Mouse (Mus musculus) kidney, postnatal 4 days (tissue): ENCODE measurements at regions not wholly inside any gene's neighbourhood (a gene's known extent, or its start where the extent isn't known, plus 50 kb on each side); places are given as distances from the start of the nearest gene placed in this dataset.

Experiments
- DNase-seq, 2 experiments: peaks; one replicate each; pipeline ENCODE4 v3.0.0; 2021; ENCODE audit warnings: mixed read lengths in 2 of 2

GRCm38 (mm10) chr4:94188354-94188753 is 368.0 kb upstream of the Gm10306 start:
- no peak for DNase-seq

GRCm38 (mm10) chr4:94188888-94189287 is 367.5 kb upstream of the Gm10306 start:
- DNase-seq, result peak; percentile 86 to 90

DNA sequence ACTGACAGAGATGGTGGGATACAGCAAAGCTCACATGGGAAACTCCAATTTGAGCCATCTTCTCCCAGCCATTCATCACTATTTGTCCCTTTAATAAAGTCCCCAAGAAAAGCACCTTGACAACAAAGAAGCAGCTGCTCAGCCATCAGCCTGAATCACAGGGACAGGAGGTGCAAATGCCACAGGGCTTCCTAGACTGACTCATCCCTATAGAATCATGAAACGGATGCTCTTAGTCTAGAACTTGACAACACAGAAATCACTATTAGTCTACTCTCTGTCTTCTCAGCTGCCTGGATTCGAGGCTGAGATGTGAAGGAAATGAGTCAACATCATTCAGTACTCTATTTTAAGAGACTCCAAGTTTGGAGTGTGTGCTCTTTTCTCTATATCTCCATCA is 365.4 kb upstream of the Gm10306 start:
- DNase-seq, result no peak

- no peak for DNase-seq
Measured at GRCm38 (mm10) chr4:94216265-94216664, 340.1 kb upstream of the Gm10306 start.

DNA sequence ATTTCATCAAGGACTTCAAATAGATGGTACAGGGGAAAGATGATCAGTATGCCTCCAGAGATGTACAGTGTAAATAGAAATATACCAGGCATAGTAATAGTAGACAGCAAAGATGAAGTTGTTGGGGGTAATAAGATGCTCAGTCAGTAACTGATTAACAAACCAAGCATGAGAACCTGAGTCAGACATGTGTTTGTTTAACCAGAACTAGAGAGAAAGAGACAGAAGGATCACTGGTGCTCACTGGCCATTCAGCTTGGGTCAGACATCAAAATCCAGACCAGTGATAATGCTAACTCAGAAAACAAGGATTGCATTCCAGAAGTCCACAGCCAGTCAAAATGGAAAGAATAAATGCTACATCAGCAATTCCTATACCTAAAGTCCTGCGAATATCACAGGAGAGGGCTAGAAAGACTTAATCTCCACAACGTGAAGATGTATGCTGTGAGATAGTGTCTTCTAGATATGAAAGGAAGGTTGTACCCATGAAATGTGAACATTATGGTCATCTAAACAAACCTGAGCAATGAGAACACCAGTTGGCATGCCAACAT is 320.6 kb upstream of the Gm10306 start:
- no peak for DNase-seq

- no peak for DNase-seq
Measured at GRCm38 (mm10) chr4:94256026-94256425, 300.3 kb upstream of the Gm10306 start.

- no peak for DNase-seq
Measured at GRCm38 (mm10) chr4:94261136-94261535, 295.2 kb upstream of the Gm10306 start.

- no peak for DNase-seq
Measured at GRCm38 (mm10) chr4:94281732-94282131, 274.6 kb upstream of the Gm10306 start.

DNA sequence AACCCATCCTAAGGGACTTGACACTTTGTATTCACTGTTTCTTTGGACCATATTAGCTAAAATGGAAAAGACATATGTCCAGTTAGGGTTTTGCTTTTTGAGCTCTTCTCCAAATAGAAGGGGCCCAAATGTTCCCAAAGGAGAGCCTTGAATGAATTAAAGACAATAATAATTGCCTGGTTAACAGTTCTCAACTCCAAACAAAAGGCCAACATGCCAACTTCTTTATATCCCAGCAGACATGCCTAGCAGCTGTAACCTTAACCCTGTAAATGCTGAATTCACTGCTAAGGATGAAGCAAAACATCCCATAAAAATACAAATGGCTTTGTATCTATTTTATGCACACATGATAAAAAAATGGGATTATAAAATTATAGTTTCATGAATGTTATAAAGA is 264.2 kb upstream of the Gm10306 start:
- no peak for DNase-seq

GRCm38 (mm10) chr4:94317298-94317697 is 239.0 kb upstream of the Gm10306 start:
- no peak for DNase-seq

DNA sequence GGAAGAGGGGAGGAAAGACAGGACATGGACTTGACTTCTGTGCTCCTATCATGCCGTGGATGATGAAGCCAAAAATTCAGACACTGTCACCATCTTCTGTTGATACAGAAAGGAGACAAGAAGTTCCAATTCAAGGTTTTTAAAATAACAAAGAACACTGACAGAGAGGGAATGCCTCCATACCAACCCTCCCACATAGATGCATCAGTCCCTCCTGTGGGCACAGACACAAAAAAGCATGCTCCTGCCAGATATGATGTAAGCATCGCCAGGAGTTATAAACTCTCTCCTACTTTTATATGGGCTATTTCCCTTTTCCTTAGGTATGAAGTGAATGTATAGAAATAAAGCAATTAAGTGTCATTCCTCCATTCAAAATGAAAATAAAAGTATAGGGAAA is 229.6 kb upstream of the Gm10306 start:
- no peak for DNase-seq

GRCm38 (mm10) chr4:94343331-94343730 is 213.0 kb upstream of the Gm10306 start:
- no peak for DNase-seq

DNA sequence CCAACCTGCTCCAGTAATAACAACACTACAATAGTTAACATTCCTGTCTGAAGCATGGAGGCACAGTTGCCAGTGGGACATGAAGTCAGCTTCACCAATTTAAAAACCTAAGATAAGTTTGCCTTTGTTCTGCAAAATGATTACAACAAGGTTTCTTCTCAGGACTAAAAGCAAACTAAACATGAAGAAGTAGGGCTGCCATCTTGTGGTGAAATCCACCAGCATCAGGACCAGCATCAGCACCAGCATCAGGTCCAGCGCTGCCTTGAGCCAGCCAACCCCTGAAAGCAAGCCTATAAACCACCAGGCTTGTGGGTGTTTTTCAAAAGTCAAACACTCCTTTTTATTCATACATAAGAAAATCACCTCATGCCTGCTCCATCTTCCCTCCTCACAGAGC is 207.1 kb upstream of the Gm10306 start:
- DNase-seq, result peak; percentile 9 to 24

DNA sequence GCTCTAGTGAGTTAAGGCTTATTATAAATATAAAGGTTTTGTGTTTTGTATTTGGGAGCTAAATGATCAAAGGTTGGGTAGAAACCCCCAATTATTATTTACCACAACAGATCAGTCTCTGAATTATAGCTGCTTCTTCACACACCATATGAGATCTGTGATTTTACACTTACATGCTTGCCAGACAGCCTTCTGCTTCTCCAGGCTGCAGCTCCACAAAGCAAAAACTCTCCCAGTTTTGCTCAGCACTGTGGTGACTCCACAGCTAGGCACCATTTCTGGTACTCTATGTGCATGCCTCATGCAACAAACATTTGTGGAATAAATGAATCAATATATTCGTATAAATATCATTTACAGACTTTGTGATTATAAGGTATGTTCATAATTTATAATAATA is 199.4 kb upstream of the Gm10306 start:
- DNase-seq, result no peak

DNA sequence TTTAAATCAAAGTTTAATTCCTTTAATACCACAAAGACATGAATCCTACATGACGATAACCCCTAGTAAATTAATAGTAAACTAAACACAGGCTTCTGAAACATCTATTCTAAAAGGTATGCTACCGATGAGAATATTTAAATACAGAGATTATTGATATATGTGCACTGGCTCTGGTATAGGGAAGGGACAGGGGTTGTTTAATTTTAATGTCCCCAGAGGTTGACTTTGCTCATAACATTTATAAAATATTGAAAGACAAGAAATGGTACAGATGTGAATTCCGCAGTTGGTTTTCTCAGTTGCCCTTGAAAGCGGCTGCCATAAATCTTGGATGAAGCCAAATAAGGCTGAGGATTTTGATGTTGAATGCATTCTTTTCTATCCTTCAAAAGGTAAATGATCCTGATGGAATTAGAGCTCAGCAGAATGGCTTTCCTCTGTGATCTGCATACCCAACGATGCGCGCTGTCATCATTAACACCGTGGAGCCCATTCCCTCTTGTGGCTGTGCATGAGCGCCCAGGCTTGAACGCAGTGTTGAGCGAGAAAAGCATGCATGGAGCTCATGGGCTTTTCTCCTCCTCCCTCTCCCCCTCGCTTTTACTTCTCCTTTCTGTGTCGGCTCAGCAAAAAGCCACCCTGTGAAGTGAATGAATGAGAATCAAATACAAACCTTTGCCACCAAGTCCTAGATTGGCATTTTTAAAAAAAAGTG is 195.4 kb upstream of the Gm10306 start:
- peak; percentile 11 to 33 for DNase-seq

DNA sequence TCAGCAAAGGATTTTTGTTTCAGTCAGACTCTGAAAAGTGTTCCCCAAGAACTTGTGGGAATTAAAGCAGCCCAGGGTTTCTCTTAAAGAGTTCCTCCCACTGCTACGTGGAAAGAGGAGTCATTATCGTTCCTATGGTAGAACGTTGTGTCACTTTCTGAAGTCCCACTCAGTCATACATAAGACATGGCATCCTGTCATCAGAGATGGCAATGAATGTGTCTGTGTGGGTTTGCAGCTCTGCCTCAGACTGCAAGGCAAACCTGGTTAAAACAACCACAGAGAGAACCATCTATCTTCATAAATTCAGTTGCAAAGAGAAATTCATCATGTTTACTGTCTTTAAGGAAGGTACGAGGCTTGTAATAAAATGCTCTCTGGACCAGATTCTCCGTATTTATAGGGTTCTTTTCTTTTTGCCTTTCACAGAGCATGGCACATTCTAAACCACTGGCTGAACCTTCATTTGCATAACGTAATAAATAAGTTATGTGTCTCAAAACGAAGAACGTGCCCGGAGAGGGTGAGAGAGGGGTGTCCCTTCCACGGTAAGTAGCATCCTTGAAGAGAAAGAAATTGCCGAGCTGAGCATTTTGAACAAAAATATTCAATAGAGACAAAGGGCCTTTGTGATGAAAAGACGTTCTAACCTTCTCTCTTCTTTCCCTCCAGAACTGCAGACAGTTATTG is 194.7 kb upstream of the Gm10306 start:
- DNase-seq, result no peak

GRCm38 (mm10) chr4:94365375-94365774 is 191.0 kb upstream of the Gm10306 start:
- no peak for DNase-seq

DNA sequence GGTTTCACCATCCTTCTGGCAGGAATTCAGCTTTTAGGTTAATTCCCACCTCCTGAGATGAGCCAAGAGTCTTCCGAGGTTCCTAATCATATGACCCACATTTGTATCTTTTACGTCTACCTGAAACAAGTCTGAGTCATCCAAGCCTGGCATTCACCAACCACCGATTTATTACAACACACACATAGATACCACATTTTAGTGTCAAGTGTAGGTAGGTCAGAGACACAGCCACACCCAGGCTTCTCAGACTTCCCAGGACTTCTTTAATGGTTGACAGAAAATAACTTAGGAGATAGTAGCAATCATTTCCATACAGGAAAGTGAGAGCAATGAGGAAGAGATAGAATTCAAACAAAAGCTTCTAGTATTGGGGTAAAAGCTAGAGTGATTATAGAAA is 189.2 kb upstream of the Gm10306 start:
- no peak for DNase-seq

GRCm38 (mm10) chr4:94370981-94371380 is 185.4 kb upstream of the Gm10306 start:
- DNase-seq, result no peak

DNA sequence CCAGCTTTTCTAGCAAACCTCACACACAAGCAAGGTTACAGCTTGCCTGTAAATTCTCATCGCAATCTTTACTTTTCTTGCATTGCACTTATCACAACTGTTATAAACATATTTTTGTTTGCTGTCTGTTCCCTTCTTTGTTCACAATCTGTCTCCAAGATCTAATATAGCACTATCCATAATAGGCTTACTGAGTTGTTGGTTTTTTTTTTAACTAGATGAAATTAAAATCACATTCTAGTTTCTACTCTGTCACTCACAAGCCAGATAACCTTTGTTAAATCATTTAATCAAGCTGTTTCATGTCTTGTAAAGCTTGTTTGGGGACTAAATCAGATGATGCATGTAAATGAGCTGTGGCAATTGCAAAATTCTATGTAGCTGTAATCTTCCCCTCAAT is 180.1 kb upstream of the Gm10306 start:
- DNase-seq, result no peak

DNA sequence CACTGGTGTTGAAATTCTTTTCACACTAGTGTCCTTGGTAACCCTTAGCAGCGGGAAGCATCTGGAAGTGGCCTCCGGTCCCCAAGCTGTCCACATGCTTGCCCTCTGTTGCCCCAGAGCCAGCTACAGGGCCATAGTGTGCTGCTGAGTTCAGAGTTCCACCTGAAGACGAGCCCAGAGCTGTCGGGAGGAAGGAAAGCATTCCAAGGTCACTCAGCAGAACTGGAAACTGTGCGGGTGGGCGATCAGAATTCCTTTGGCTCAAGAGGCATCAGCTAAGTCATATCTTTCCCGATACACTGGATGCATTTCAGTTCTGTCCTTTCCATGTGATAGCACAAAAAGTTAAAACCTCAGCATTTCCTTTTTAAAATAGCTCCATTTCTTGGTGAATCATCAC is 170.6 kb upstream of the Gm10306 start:
- DNase-seq, result peak; percentile 8 to 19

DNA sequence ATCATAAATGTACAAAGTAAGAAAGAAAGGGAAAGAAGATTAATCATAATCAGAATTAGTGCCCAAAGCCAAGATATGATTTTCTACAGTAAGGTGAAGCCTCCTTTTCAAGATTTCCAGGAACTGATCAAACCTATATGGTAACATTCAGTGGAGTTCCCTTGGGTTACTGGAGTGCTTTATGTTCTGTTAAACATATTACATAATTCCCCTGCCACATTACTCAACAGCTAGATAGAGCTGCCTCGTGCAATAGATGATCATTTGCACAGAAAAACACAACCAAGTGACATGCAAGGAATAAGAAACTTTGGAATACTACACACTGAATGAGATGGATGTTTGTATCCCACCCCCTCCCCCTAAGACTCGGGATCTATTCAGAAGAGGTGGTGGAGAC is 168.0 kb upstream of the Gm10306 start:
- DNase-seq, result no peak

DNA sequence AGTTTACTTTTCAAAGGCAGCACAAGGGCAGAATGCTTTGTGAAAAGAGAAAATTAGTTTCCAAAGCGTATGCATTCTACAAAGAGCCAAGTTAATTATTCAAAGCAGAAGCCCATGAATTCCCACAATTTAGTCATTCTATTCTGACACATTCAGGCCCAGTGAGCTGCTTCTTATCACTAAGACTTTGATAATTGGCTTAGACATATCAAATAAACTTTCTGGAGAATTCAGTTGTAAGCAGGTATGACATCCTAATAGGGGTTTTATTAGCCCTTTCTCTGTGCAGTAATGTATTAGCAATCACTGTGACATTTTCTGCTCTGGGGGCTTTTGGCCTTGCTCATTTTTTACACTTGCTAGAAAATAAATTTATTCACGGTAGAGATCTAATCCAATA is 161.9 kb upstream of the Gm10306 start:
- DNase-seq, result no peak

- DNase-seq, result no peak
Measured at GRCm38 (mm10) chr4:94397284-94397683, 159.1 kb upstream of the Gm10306 start.
